Mouse (Mus musculus): Measurements from ENCODE around the gene Aurka.

Gene Aurka

DNA sequence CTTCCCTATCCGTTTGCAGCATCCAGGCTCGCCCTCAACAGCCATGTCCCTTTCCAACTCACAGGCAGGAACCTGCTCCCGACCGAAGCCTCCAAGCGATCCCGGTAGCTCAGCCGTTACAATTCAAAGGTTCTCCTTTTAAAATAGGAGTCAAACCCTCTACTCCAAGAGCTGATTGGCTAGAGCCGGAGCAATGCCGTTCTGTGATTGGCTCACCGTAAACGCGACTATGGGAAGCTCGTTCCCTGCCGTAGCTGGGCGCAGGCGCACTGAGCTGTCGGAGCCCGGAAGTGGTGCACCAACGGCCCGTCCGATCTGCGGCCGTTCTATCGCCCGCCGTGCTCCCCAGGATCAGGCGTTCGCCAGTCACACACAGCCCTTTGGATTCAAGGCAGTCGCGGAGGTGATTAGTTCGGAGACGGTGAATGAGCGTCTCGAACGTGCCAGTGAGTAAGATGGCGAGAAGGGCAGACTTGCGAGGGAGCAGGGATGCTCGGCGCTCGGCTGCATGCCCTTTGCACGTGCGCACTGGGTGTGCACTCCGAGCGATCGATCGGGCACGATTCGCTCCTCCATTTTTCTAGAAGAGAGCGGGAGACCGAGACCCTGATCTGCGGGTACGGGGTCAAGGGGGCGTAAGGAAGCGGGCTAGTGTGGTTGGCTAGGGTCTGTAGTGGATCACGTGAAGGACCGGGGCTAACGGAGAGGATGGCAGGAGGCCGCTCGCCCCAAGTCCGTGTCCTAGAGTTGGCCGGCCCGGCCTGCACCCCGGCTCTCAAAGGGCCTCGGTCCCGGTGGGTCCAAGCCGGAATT, at the start of gene Aurka, which contains the start of gene Cstf1:
Gene Aurka (minus strand): TSS at position 125 of the 813 bp plus-strand sequence.
Gene Cstf1 (plus strand): TSS at position 271 of the 813 bp plus-strand sequence.
- in situ Hi-C loops (cut with MboI, MseI) = no loop called here

DNA sequence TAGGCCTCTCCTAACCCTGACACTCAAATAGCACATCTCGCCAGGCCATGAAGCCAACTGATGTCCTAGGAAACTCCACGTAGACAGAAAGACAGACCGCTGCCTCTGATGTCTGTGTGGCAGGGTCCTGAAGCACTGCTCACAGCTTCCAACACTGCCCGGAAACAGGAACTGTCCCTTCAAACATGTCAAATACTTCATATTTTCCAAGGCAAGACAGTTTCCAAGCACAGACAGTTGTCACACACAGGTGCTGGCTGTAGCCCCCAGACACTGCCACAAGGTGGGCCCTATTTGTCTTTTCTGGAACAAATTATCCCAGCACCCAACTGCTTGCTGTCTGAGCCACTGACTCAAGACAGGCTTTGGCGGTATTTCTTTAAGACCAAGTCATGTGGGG, 47.9 kb upstream of the Aurka start:
- in situ Hi-C loops (cut with MboI, MseI) = no loop called here

DNA sequence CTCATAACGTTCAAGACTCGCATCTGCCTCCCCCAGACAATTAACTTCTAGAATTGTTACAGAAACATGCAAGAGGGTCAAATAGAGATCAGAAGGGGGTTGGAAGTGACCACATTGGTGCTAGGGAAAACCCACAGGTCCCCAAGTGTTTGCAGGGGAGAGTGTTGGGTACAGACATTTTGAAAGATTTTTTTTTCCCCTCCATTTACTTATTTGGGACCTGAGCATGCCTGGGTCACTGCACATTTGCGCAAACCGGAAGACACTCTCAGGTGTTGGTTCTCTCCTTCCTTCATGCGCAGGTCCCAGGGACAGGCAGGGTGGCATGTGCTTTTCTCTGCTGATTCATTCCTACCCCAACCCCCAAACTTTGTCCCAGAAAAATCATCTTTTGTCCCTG, 46.5 kb upstream of the Aurka start:
- in situ Hi-C loops (cut with MboI, MseI) = no loop called here

DNA sequence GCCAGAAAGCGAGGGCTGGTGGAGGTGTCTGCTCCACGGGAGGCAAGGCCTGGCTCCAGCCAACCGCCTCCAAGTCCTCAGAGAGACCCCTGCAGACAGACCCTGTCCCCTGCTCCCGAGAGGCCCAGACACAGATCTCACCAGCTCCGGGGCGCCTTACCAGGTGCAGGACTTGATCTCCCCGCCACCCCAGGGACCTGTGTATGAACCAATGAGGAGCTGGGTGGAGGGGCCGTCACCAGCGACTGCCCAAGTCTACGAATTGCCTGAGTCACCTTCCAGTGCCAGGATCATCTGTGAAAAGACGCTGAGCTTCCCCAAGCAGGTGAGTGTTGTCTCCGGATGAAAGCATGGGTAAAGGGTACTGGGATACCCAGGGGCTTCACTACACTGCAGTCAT, 45.9 kb upstream of the Aurka start:
- in situ Hi-C loops (cut with MboI, MseI) = no loop called here

DNA sequence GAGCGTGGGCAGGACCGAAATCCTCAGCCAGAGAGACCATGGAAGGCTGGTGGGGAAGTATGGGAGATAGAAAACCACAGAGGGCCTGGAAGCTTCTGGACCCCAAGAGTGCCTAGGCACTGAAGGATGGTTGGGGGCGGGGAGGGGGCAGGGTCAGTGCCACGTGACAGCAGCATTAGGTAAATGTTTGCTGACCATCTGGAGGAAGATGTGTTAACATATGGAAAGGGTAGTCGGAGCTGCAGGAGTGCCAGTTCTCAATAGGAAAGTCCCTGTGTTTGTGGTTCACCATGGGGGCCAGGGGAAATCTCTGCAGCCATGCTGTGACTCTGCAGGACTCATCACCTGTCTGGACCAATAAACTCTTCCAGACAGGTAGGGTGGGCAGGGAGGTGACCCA, 43.6 kb upstream of the Aurka start:
- in situ Hi-C loops (cut with MboI, MseI) = no loop called here

DNA sequence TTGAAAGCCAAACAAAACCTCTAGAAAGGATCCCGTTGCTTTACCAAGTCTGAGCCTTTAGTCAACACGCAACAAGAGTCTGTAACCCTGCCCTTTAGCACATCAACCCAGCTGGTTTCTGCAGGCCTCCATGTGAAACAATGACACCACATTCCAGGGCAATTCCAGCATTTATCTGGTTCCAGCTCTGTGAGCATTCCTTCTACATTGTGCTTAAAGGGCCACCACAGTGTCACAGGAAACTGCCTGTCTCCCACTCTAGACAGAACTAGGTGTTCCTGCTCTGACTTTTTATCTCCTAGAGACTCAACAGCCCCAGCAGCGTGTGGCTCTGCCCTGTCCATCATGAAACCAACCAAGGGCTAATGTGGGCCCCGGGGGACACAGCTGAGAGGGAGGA, 42.9 kb upstream of the Aurka start:
- in situ Hi-C loops (cut with MboI, MseI) = no loop called here

DNA sequence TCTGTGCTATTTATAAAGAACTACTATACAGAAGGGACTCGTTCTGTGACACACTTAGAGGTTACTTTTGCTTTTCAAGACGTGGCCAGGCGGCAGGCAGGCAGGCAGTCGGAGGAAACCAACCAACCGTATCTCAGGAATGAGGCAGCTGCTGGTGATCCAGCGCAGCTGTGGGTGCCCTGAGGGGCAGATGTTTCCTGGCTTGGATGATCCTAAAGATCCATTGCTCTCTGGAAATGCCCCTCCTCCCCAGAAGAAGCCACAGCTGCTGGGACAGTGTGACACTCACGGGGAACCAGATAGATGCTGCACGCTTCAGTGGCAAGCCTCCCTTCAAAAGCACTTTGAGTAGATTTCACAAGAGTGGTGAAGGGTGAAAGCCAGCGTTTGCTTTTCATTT, 42.1 kb upstream of the Aurka start:
- in situ Hi-C loops (cut with MboI, MseI) = no loop called here

DNA sequence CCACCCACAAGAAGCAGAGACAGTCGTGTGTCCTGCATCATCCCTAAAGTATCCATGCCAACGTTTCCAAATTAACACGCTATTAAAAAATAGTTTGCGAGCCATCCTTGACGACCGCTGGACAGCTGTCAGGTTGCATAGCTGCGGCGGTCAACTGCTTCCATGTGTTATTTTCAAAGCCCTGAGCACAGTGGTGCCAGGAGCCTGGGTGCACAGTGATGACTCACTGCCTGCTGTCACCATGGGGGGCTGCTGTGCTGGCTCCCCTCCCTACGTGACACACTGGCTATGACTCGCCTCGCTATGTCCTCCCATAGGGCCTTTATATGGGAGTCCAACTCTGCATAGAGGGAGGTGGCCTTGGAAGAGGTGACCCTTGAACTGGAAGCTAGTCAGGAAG, 40.8 kb upstream of the Aurka start:
- in situ Hi-C loops (cut with MboI, MseI) = no loop called here

DNA sequence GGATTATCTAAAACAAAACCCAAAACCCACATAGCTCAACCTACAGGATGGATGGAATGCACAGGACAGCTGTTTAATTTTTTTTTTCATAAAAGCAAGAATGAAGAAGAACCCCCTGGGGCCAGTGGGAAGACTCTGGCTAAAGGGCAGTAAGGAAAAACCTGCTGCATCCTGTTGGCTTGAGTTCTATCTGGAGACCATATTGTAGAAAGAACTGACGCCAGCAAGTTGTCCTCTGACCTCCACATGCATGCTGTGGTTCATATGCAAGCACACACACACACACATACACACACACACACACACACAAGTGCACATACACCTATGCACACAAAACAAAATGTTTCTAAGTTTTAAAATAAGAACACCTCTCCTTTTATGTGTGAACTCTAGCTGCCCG, 40.4 kb upstream of the Aurka start:
- in situ Hi-C loops (cut with MboI, MseI) = no loop called here

DNA sequence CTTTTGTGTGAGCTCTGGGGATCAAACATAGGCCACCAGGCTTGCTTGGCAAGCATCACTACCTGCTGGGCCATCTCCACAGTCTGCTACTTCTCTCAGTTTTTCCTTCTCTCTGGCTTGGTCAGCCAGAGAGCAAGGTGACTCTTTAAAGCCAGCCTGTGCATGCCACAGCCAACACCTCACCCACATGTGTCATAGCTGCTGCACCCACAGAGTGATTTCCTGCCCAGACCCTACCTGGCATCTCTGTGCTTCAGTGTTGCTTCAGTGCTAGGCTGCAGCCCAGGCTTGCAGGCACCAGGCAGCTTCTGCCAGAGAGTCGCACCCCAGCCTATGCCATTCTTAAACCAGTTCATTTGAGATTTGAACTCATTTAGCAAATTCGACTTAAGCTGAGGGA, 37.2 kb upstream of the Aurka start:
- in situ Hi-C loops (cut with MboI, MseI) = no loop called here

DNA sequence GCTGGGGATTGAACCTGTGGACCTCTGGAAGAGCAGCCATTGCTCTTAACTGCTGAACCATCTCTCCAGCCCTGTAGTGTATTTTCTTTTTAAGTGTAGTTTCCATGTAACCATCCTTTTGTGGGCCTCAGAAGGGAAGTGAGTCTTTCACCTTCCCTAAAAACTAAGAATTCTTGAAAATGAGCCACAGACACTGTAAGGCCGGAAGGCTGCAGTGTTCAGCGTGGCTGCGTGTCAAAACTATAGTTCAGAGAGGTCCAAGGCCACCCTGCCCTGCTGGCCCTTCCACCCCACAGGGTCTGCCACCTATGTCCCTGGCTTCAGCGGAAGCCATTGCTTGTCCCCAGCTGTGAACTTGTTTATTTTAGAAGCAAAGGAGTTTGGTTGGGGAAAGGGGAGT, 35.8 kb upstream of the Aurka start:
- in situ Hi-C loops (cut with MboI, MseI) = no loop called here

DNA sequence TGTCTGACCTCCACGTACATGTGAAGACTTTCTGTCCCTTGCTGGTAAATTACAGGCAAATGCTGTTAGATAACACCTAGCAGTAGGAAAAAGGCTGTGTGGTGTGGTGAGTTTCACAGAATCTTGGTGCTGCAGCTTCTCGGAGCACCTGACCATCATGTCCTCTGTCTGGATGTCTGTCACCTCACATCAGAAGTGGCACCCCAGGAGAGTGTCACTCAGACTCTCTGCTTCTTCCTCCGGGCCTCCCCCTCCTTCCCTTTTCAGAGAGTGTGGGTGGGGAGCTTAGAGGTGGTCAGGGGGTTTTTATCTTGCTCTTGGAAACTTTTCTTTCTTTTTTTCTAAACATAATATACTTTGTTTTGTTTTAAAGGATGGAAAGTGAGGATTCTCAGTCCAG, 34.7 kb upstream of the Aurka start:
- in situ Hi-C loops (cut with MboI, MseI) = no loop called here

DNA sequence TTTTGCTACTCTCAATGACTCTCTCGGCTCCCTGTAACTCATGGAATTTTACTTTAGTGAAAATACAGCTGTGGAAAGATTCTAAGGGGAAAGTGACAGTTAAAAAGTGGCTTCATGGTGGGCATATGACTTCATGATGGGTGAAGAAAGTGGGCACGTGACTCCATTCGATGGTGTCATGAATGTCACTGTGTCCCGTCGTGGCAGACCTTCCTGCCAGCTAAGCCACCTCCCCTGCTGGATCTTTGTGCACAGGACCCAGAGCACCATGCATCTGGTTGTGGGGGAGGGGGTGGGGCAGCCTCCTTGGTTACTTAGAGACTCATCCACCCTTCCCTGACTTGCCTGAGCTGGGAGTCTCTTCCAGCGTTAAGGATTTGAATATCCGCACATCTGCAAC, 33.9 kb upstream of the Aurka start:
- in situ Hi-C loops (cut with MboI, MseI) = no loop called here

DNA sequence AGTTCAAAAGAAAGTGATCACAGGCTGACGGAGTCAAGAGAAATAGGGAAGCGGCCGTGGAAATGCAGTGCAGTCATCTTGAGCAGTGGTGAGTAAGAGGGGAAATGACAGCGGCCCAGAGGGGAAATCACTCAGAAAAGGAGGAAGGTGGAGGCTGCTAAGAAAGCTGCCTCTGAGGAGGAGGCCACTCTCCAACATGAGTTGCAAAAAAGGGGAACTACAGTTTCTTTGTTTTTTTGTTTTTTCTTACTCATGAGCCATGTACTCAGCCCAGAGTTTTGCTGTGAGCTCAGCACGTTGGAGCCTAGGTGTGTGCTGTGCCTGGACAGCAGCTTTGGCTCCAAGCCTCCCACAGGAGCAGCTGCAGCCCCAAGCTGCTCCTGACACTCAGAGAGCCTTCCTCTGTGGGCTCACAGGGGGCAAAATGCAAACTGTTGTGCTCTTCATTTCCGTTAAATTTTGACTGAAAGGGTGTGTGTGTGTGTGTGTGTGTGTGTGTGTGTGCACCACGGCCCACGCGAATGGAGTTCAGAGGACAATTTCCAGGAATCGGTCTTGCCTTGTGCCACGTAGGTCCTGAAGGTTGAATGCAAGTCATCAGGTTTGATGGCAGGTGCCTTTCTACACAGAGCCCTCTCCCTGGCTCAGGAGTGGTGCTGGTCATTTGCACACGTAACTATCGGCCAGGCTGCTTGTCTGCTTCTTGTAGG, 30.9 kb upstream of the Aurka start:
- in situ Hi-C loops (cut with MboI, MseI) = no loop called here

DNA sequence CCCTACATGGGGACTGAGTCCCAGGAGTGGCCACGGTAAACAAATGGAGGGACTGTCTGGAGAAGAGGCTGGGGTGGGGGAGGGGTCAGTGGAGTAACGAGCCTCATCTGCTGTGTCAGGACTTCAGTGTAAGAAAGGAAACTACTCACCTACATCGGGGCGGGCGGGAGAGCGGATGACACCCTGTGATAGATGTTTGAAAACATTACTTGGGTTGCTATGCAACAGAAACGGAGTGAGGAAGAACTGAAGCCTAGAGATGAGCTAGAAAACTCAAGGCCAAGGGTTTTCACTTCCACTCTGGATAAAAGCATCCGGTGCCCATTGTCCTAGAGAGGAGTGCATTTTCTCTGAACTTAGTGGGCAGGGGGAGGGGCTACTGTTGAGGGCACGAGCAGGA, 29.6 kb upstream of the Aurka start:
- in situ Hi-C loops (cut with MboI, MseI) = no loop called here

DNA sequence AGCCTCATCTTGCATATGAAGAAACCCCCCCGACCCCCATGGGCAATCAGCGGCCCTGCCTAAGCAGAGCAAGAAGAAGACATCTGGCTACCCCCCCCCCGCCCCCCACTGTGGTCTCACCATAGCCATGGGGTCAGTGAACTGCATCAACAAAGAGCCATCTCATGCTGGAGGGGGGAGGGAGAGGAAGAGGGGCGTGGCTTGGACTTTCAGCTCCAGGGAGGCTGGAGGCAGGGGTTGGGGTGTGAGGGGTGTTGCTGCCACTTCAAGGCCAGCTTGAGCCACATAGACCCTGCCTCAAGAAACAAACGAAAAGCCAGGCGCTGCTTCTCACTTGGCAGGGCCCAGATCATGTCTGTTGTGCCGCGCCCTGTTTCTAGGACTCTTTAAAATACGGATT, 25.6 kb upstream of the Aurka start:
- in situ Hi-C loops (cut with MboI, MseI) = no loop called here

DNA sequence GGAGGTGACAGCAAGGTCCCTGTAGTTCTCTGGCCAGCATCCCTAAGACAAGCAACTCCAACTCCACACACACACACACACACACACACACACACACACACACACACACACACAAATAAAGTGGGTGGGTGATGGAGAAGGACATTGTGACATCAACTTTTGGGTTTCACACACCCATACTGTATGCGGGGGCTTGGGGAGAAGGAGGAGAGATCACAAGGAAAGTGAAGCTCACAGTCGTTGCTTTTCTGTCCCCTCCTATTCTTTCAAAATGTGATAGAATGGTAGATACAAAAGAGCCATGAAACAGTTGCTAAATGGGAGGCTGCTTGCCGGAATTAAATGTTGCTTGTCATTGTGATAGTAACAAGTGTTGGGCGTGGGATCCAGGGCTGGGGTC, 24.3 kb upstream of the Aurka start:
- in situ Hi-C loops (cut with MboI, MseI) = no loop called here

DNA sequence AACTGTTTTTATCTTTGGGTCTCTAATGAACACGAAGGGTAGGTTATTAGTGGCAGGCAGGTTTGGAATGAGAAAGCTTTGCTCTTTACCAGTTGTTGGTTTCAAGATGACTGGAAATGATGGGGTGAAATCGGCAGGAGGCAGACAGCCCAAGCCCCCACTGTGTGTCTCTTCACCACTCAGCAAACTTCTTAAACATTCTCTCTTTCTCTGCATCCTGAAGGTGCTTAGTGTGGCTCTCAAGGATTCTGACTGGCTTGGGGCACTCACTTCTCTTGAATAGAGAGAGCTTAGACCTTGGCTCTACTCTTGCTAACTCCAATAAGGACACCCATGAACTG, 23.7 kb upstream of the Aurka start:
- in situ Hi-C loops (cut with MboI, MseI) = no loop called here

DNA sequence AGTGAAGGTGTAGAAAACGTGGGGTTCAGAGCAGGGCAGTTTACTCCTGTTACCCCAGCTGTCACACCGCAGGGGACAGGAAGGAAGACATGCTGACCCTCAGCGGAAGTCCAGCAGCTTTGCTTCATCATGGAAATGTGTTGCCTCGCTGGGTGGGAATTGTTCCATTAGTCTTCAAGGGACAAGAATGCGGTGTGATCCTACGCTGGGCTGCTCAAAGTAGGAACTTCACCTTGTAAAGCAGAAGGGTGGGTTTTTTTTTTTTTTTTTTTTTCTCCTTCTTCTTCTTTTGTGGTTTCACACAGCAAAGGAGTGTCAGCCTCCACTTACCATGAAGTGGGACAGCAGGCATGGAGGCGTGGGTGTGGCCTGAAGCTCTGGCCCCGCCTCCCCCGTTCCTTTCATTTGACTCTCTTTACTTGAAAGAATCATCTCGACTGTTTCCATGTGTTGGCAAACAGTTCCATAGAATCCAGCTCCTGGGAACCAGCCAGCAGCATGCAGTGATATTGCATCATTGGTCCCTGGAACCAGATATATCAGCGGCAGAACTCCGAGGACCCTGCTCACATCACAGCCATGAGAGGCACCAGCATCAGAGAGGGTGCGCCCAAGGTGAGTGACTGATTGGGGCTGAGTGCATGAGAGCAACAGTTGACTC, 23.2 kb upstream of the Aurka start, which contains the start of gene Cass4:
Gene Cass4 (plus strand): TSS at position 404 of the 661 bp plus-strand sequence.
- in situ Hi-C loops (cut with MboI, MseI) = no loop called here

DNA sequence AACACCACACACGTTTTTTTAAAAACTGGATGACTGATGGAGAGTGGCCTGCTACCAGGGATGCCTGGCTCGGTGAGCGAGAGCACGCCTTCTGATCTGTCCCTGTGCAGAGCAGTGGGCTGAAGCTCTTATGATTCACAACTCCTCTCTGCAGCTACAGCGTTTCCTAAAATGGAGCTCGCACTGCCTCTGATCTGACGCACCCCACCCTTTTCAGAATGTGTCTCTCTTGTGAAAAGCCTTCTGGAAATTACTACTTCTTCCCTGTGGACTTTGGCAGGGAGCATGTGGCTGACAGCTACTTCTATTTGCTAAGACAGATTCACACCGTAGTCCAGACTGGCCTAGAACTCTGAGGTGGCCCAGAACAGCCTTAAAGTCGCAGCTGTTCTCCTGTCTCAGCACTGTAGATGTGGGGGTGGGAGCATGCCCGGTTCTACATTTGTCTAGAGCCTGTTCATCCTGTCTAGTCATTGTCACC, 21.7 kb upstream of the Aurka start:
- in situ Hi-C loops (cut with MboI, MseI) = no loop called here

DNA sequence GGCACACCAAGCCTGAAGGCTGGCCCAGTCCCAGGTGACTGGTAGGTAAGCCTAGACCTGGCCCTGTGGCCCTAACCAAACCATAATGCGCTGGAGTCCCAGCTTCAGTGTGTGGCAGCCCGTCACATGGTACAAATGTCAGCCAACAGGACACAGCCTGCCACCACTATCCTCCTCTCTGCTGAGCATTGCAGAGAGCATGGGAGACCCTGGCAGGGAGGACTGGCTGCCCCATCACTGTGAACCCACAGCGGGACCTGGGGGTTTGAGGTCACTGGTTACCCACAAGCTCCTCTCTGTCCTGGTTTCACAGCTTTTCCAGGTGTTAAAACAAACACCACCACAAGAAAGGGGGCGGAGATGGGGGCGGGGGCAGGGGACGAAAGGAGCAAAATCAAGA, 20.0 kb upstream of the Aurka start:
- in situ Hi-C loops (cut with MboI, MseI) = no loop called here

DNA sequence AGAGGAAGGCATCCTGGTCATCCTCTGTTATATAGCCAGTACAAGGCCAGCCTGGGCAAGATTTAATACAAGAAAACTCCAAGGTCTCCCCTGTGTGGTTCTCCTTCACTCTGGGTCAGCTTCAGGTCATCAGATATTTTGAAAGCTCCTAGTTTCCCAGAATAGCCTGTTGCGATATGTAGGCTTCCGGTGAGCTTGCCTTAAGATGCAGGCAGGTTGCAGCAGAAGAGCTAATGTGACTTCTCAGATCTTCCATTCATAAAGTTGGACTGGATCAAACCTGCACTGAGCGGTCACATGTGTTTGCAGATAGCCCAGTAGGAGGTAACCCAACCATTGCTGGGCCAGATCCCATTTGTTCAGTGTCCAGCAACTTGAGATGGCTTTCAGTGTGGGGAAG, 14.4 kb upstream of the Aurka start:
- in situ Hi-C loops (cut with MboI, MseI) = no loop called here

DNA sequence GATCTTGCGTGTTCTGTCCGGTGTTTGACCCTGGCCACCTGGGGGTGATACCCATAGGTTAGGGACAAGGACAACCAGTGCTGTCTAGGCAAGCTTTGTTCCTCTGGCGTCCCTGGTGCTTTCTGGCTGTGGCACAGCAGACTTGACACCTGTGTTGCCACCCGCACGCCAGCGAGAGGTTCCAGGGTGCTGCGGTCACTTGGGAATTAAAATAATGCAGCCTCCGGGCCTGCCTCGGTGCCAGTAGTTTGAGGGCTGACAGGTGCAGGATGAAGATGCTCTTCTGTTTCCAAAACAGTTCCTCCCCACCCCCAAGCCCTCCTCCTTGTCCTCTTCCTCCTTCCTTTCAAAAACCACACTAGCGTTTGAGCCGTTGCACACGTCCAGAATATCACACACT, 11.6 kb upstream of the Aurka start:
- in situ Hi-C loops (cut with MboI, MseI) = no loop called here
